Mouse (Mus musculus) kidney, adult 2 months (tissue): ENCODE measurements around the gene Sez6.

Experiments used
- CTCF ChIP-seq: fragments of 200-500 bp; conservative IDR thresholded peaks from 2 replicates; pipeline ENCODE4 v1.5.1; 2011; ENCODE audit warnings: low read depth, mild to moderate bottlenecking, control low read depth, low read length, moderate library complexity, mixed read lengths; ENCODE audit not compliant: insufficient read depth, insufficient read length
- POLR2A ChIP-seq: fragments of 200-500 bp; IDR thresholded peaks from one replicate; pipeline ENCODE4 v1.6.1; 2011; ENCODE audit warnings: low read depth, low read length, control low read depth

DNA sequence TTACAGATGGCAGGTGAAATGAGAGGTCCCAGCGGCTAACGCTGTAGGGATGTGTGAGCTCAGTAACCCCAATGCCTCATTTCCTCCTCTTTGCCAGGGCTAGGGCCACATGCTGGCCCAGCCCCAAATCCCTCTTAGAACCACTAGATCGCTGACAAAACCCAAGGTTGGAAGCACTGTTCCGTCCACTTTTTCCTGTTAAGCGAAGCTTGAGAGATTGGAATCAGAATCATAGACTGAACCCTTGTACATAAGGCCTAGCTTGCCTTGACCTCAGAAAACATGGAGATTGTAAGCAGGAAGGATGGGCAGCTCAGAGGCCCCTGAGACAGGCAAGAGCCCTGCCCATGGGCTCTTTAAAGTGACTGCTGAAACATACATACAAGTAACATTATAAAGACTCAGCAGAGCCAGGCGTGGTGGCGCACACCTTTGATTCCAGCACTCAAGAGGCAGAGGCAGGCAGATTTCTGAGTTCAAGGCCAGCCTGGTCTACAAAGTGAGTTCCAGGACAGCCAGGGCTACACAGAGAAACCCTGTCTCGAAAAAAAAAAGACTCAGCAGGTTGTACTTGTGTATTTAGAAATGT lies 48.7 kb downstream of the Sez6 start:
- TF ChIP-seq CTCF (no peak), POLR2A (no peak)
